Mouse (Mus musculus): Measurements from ENCODE around the gene Stk11ip.

The Stk11ip gene

DNA sequence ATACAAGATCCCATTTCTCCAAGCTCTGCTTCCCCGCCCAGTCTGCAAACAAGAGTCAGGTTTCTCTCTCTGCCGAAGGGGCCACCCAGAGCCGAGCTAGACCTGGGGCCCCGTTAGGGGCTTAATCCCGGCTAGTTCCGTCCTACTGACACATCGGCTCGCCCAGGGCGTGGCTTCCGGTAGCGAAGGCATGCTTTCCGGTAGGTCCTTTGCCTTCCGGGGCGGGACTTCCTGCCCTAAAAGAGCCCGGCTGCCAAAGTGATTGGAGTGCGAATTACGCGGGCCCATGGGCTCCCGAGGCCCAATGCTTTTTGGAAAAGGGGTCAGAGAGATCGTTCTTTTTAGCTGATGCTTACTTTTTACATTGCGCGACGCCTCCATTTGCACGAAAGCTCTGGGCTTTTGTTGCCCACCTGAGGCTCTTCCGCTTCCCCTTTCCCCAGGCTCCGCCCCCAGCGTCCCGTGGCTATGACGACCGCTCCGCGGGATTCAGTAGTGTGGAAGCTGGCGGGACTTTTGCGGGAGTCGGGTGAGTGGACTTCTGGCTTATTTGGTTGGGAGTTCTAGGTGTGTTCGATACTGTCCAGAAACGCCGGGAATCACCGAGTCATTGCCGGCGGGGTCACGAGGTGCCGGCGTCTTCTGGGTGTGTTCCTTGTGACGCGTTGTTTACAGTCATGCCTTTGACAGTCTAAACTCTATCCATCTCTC, at the start of gene Stk11ip:
Stk11ip (plus strand) TSS at position 209 of the 711 bp plus-strand sequence.
- peak; percentile 96 for DNase-seq (ENCODE audit: low read depth, low spot score)

DNA sequence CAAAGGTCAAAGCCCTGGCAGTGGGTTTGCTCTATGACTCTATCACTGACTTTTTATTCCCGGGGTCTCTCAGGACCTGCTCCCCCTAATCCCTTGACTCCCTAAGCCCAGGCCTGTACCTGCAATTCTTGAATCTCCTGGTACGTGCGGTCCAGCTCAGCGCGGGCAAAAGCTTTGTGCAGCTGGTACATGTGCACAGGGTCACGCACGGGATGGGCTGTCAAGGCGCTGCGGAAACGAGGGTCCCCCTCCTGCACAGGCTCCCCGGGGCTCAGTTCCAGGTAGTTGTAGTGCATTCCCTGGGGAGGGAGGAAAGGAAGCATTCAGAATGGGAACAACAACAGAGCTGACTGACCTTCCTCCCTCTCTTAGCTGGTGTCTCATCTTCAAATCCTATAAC, 44.9 kb upstream of the Stk11ip start:
- no peak for DNase-seq (ENCODE audit: low read depth, low spot score)

DNA sequence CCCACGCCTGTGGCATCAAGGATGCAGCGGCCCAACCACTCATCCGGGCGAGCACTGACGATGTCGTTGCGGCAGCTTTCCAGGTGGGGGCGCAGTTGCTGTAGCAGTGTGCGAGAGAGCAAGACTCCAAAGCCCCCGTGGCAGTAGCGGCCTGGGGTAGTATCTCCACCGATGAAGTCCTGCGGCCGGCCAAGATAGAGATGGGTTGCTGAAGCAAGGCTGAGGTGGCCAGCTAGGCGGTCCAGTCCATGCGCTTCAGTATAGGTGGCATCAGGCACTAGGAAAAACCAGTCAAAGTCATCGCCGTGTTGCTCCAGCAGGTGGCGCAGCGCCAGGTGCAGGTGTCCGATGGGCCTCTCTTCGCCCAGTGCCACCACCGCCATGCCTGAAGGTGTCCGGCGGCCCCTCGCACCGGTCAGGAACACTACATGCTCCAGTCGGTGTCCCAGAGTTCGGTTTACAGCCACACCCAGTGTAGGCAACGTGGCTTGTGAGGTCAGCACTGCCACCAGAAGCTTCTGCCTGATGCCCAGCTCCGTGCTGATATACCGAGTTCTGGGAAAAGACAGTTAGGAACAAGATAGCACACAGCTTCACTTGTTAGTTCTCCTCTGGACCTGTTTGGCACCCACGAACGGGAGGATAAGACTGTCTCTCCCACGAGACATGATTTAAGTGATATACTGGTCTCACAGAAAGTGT, 43.9 kb upstream of the Stk11ip start:
- peak; percentile 91 for DNase-seq (ENCODE audit: low read depth, low spot score)

DNA sequence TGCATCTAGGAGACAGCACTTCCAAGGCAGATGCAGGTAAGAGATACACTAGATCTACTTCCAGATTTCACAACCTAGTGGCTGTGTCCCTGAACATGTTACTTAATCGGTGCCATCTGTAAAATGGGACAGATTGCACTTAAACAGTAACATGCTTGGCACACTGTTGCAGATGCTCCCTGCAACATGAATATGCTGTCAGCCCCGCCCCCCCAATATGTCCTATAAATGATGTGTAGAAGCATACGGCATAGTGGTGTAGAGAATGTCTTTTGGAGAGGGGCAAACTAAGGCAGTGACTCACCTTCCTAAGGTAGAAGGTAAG, 43.4 kb upstream of the Stk11ip start:
- no peak for DNase-seq (ENCODE audit: low read depth, low spot score)

DNA sequence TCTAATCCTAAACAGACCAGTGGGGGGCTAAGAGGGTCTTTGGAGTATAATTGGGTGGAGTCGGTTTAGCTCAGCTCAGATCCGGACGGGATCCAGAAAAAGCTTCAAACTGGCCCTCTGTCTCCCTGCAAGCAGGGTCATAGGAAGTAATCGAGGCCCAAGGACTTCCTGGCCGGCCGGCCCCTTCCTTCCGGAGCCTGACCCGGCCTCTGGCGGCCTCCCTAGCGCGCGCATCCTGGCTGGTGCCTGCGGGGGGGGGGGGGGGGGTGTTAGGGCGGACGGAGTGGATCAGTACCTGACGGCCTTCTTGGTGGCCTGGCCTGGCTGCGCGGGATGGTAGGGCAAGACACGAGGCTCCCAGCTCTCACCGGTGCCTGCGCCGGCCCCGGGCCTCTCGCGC, 42.8 kb upstream of the Stk11ip start:
- no peak for DNase-seq (ENCODE audit: low read depth, low spot score)

DNA sequence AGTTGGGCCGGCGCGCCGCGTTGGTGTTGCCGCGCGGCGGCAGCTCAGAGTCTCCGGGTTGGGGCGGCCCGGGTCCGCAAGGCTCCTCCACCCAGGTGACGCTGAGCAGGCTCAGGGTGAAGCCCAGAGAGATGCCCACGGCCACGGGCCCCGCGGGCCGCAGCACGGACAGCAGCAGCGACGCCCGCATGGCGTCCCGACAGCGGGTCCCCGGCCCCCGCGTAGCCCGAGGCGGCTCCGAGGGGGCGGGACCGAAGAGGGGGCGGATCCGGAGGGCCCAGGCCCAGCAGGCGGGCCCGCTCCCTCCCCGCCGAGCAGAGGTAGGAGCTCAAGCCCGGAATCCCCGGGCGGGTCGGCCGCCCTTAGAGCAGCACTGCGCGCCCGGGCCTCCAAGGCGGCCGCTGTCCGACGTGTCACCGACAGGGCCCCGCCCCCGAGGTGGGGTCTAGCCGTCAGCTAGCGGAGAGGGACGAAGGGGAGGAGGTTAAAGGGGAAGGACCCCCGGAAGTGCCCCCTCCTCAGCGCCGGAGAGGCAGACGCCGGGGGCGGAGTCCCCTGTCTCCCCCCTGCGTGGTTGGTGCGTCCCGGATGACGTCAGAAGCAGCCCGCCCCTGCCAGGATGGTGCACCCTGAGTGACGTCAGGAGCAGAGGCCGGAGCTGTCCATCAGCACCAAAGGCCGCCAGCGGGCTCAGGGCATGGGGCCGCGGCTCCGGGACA, 42.3 kb upstream of the Stk11ip start, which contains the start of the genes Chpf and Tmem198:
Chpf (minus strand) TSS at position 392 of the 719 bp plus-strand sequence.
Tmem198 (plus strand) TSS at position 617 of the 719 bp plus-strand sequence.
- peak; percentile 98 for DNase-seq (ENCODE audit: low read depth, low spot score)

DNA sequence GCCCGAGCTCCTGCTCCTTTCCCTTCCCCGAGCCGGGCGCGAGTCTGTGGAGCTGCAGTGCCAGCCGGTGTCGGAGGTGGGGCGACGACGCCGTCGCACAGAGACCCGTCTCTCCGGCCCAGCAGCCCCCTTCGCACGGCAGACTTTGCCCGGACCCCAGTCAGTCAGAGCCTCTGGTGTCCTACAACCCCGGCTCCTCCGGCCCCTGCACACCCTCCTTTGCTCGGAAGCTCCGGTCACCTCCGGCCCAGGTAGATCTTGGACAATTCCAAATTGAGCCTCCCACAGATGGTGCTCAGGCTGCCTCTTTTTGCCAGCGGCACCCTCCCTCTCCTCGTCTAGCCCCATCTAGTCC, 41.7 kb upstream of the Stk11ip start:
- DNase-seq (ENCODE audit: low read depth, low spot score): no peak

DNA sequence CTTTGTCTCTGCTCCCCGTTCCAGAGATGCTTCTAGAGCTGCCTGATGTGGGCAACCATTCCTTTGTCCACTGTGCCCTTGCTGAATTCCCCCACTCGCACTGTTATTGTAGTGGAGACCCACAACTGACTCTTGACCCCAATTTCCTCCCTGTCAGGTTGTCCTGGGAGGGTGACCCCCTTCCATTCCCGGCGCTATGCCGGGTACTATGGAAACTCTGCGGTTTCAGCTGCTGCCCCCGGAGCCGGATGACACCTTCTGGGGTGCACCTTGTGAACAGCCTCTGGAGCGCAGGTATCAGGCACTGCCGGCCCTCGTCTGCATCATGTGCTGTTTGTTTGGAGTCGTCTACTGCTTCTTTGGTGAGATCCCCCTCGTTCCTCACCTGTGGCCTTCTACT, 41.3 kb upstream of the Stk11ip start:
- DNase-seq (ENCODE audit: low read depth, low spot score): no peak

DNA sequence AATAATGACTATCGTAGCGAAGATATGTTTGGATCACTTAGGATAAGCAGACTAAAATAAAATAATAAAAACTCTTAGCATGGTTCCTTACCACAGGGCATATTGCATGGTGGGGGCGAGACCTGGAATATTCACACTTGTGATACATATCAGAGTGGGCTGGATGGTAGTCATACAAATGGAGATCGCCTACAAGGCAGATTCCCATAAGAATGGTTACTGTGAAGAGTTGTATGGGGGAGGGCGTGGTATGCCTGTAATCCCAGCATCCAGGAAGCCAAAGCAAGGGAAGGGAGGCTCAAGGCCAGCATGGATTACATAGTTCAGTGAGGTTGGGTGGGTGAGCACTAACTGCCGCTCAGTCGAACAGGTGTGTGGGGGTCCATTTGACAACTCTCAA, 40.6 kb upstream of the Stk11ip start:
- no peak for DNase-seq (ENCODE audit: low read depth, low spot score)

DNA sequence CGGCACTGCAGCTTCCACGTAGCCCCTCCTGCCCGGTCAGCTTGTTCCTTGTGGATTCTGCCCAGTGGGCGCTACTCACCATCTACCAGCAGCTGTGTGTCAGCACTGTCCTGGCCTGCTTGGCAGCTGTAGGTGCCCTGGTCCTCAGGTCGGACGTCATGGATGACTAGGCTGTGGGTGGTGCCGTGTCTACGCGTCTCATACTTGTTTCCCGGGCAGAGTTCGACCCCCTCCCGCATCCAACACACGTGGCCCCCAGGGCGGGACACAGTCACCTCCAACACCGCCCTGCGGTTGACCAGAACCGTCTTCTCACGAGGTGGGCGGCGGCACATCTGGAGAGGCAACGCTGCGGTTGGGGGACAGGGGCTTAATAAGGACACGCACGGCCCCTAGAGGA, 34.8 kb upstream of the Stk11ip start:
- no peak for DNase-seq (ENCODE audit: low read depth, low spot score)

DNA sequence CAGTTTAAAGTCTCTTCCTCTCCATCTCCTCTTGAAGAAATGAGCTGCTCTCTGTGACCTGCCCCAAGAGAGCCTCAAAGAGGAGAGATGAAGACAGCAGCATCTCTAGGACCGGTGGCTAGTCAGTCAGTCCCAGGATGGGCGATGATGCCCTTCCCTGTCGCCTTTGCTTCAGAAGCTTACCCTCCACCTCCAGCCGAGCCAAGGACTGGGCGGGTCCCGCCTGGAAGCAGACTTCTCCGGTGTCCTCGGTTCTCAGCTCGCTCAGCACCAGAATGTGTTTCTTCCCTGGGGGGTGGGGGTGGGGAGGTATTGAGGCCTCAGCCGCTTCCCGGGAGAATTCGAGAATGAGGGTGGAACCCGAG, 34.3 kb upstream of the Stk11ip start:
- DNase-seq (ENCODE audit: low read depth, low spot score): no peak

DNA sequence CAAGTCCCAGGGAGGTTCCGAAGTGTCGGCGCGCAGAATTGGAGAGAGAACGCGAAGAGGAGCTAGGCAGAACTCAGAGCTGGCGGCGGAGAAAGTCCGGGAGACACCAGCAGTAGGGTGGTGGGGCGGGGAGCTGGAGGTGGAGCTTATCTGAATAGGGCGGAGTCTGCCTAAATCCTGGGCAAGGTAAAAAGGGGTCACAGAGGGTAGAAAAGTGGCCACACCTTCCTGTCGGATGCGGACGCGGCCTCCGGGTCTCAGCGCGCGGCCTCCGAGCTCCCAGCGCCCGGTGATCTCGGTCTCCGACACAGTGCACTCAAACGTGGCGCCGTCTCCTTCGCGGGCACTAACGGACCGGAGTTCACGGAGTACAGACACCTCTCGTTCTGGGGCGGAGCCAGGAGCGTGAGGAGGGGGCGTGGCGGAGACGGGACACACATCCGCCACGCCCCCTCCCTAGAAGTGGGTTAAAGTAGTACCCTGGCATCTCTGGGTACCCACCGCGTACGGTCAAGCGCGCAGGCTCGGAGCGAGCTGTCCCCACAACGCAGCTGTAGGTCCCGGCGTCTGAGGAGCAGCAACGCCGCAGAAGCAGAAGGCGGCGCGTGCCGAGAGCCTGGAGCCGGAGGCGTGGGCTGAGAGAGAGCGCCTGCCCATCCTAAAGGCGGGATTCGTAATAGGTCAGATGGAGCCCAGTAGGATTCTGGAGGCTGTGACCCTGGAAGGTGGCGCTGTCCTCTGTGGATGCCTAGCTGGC, 33.7 kb upstream of the Stk11ip start:
- DNase-seq (ENCODE audit: low read depth, low spot score): peak; percentile 90

DNA sequence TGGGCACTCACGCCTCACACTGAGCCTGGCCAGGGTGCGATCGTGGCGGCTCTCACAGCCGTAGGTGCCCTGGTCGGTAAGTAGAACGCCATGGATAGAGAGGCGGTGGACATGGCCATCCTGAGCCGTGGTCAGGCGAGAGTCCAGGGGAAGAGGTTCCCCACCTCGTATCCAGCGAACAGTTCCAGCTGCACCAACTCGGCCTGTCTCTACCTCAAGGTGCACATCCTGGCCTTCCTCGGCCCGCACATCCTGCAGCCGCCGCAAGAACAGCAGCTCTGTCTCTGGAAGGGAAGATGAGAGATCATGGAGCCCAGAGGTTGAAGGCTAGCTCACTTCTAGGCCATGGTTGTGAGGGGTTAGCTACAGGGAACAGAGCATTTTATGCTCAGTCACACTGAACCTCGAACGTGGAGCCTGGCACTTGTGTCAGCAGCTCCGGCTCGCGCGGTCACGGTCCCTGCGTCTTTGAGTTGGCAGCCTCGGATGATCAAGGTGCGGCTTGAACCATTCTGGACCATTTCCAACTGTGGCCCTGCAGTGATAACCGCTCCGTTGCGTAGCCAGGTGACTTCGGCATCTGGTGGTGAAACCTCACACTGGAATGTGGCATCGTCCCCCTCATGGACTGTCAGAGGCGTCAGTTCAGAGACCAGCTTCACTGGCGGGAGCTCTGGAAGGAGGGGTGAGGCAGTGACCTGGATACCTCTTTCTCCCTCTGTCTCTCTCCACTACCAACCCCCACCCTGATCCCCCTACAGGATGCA, 30.4 kb upstream of the Stk11ip start:
- no peak for DNase-seq (ENCODE audit: low read depth, low spot score)

DNA sequence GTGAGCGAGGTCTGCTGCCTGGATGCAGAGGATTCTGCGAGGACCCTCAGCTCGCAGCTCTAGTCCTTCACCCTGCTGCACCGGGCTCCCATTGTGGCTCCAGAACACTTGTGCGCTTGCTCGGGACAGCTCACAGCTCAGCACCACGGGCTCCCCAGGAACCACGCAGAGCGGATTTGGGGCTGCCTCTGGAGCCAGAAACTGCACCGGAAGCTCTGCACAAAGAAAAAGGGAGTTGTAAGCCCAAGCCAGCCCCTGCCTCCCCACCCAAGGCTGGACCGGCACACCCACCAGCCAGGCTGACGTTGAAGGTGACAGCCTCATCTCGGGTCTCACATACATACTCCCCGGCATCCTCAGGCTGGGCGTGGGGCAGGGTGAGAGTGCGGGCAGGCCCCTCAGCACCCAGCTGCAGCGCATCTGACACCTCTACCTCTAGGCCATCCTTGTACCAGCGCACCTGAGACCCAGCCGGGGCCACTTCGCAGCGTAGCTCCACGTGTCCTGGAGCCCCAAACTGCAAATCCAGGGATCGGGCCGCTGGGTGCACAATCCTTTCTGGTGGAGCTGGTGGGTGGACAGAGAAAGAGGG, 28.7 kb upstream of the Stk11ip start:
- no peak for DNase-seq (ENCODE audit: low read depth, low spot score)

DNA sequence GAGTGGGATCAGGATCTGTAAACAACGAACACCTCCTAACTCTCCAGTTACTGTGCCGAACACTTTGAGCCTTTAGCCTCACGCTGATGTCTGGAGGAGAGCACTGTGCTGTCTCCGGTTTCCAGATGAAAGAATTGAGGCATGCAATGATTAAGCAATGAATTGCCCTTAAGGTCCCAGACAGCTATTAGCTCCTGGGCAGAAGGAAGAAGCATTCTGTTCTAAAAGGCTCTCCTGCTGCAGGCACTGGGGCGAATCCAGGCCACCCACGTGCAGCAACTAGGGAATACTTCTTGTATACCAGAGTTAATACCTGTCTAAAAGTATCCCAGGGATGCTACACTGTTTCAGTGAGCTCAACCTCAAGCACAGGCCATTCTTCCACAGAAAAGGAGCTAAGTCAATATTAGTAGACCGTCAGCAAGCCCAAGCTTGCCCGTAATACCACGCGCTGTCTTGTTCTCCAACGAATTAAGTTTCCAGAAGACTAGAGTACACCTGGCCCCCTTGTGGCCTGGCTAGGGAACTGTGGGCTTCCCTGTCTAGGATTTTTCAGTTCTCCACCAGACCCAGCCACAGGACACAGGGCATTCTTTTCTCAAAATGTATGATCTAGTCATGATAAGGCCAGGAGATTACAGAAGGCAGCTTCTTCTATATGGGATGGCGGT, 26.3 kb upstream of the Stk11ip start:
- peak; percentile 46 for DNase-seq (ENCODE audit: low read depth, low spot score)

DNA sequence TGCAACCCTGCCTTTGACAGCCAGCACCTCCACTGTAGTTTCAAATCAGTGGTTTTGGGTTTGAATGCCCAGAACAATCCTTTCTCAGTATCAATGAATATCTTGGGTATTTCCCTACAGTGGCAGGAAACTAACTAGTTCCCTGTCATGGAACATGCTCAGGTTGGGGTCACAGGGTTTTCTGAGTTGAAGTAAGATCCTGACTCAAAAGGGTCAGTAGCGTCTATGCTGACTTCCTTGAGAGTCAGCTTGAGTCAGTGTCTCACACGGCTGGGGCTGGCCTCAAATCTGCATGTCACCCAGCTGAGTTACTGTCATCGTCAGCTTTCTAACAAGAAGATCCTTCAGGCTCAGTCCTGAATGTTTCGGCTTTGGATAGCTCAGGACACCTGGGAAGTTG, 22.4 kb upstream of the Stk11ip start:
- DNase-seq (ENCODE audit: low read depth, low spot score): no peak

DNA sequence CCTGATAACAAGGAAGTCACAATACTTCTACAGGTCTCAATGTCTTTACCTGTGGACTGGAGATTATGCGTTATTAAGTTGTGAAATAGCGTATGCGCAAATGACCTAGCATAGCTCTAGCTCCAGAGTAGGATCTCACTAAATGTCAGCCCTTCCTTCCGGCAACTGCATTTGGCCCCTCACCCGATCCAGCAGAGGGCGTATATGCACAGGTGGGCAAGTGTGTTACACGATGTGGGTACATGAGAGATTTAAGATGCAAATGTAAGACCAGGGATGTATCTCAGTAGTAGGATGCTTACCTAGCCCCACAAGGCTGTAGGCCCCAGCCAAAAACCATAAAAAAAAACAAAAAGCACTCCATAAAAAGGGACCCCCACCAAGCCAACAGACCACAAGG, 21.9 kb upstream of the Stk11ip start:
- peak; percentile 47 for DNase-seq (ENCODE audit: low read depth, low spot score)

DNA sequence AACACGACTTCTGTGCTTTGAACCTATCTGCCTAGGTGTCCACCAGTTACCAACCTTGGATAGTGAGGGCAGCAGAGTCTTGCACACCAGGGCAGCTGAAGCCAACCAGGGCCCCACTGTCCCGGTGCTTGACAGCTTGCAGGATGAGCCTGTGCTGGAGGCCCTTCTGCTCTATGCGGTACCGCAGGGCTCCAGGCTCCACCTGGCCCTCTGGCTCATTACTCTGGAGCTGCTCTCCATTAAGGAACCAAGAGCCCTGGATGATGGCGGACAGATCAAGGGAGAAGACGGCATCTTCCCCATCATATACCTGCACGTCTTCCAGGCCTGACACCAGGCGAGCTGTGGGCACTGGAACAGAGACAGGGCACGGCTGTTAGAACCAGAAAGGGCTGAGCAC, 19.4 kb upstream of the Stk11ip start:
- no peak for DNase-seq (ENCODE audit: low read depth, low spot score)

DNA sequence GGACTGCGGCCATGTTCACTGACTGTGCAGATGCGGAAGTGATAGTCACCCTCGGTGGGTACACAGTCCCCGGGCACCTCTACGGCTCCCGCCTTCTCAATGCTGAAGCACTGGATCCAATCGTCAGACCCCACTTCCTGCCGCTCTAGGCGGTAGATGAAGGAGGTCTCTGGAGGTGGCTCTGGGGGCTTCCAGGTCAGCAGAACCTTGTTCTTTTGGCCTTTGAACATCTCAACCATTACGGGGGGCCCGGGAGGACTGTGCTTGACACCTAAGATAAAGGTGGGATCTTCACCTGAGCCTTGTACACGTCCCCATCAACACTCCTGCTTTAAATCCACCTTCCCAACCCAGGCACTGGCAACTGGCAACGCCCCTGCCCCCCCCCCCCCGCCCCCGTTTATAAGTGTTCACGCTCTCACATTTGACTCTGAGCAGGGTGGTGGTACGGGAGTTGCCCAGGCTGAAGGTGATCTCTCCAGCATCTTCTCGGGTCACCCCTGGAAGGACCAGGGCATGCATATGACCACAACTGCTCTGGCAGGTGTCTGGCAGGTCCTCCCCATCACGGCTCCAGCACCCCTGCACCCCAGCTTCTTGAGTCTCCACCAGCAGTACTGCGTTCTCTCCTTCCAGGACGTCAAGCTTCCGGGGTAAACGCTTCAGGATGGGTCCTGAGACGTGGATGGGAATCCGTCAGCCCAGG, 18.2 kb upstream of the Stk11ip start:
- DNase-seq (ENCODE audit: low read depth, low spot score): no peak

DNA sequence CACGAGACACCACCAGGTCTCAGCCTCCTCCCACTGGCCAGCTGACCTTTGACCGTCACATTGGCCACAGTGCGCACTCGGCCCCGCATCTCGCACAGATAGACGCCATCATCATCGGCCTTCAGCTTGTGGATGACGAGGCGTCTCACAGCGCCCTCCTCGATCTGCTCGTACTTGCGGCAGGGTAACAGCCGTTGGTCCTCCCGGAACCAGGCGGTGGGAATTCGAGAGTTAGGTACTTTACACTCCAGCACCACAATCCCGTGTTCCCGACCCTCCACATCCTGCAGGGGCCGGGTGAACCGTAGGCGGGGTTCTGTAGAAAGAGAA, 17.7 kb upstream of the Stk11ip start:
- no peak for DNase-seq (ENCODE audit: low read depth, low spot score)

Measured in A20 (cell line).